Mouse (Mus musculus) heart, adult 11 months (tissue): ENCODE data around the gene Hcst.

ENCODE experiments used
- DNase-seq: peaks from one replicate; pipeline ENCODE4 v3.0.0; 2022

The Hcst gene

GRCm38 (mm10) chr7:30431793-30432192 lies 12.1 kb upstream of the Hcst start:
- no peak for DNase-seq

- no peak for DNase-seq
Observed at GRCm38 (mm10) chr7:30430191-30430590, 10.5 kb upstream of the Hcst start.

GRCm38 (mm10) chr7:30429327-30429726 lies 9.7 kb upstream of the Hcst start:
- no peak for DNase-seq

GRCm38 (mm10) chr7:30423071-30423641 lies 3.5 kb upstream of the Hcst start:
- peak; percentile 98 for DNase-seq

- DNase-seq, result no peak
Observed at GRCm38 (mm10) chr7:30422560-30422959, 2.9 kb upstream of the Hcst start.

- peak; percentile 99 for DNase-seq
Observed at GRCm38 (mm10) chr7:30421890-30422435, 2.3 kb upstream of the Hcst start.

GRCm38 (mm10) chr7:30421175-30421889 lies 1.7 kb upstream of the Hcst start, which contains the start of gene Nfkbid:
TSS of gene Nfkbid (plus strand) at chr7:30421732.
- DNase-seq, result peak; percentile 98

- no peak for DNase-seq
Observed at GRCm38 (mm10) chr7:30420673-30421072, 1.0 kb upstream of the Hcst start.

- DNase-seq, result no peak
Observed at GRCm38 (mm10) chr7:30417856-30418255, 1.8 kb downstream of the Hcst start.

- DNase-seq, result peak; percentile 98
Observed at GRCm38 (mm10) chr7:30413596-30413995, 6.1 kb downstream of the Hcst start, which contains the start of gene Tyrobp. TSS of gene Tyrobp (plus strand) at chr7:30413760.

- DNase-seq, result peak; percentile 97
Observed at GRCm38 (mm10) chr7:30412735-30413147, 6.9 kb downstream of the Hcst start.

- no peak for DNase-seq
Observed at GRCm38 (mm10) chr7:30411023-30411422, 8.6 kb downstream of the Hcst start.

- peak; percentile 52 for DNase-seq
Observed at GRCm38 (mm10) chr7:30409789-30410188, 9.9 kb downstream of the Hcst start.

- DNase-seq, result peak; percentile 83
Observed at GRCm38 (mm10) chr7:30408639-30409038, 11.0 kb downstream of the Hcst start.

GRCm38 (mm10) chr7:30402343-30402742 lies 17.3 kb downstream of the Hcst start:
- DNase-seq, result peak; percentile 1

- peak; percentile 69 for DNase-seq
Observed at GRCm38 (mm10) chr7:30399671-30400070, 20.0 kb downstream of the Hcst start.

GRCm38 (mm10) chr7:30394871-30395270 lies 24.8 kb downstream of the Hcst start:
- no peak for DNase-seq

GRCm38 (mm10) chr7:30394379-30394778 lies 25.3 kb downstream of the Hcst start:
- peak; percentile 96 for DNase-seq

- no peak for DNase-seq
Observed at GRCm38 (mm10) chr7:30393631-30394030, 26.0 kb downstream of the Hcst start.

- no peak for DNase-seq
Observed at GRCm38 (mm10) chr7:30392746-30393520, 26.7 kb downstream of the Hcst start.

GRCm38 (mm10) chr7:30384106-30384505 lies 35.5 kb downstream of the Hcst start:
- peak; percentile 55 for DNase-seq

GRCm38 (mm10) chr7:30380061-30380460 lies 39.6 kb downstream of the Hcst start:
- DNase-seq, result no peak

- DNase-seq, result peak; percentile 99
Observed at GRCm38 (mm10) chr7:30373501-30373962, 46.1 kb downstream of the Hcst start.
